Mouse (Mus musculus) lung, embryonic 16.5 days (tissue): ENCODE results near the gene Adamts17. TPM values are rescaled to one million over a fixed set of nuclear protein-coding genes. Genes with fewer than 3 reads are reported as not detected.

Experiments used
- ATAC-seq: fragments of 200-750 bp; cut with Nextera tagmentation; 2 replicates; pipeline ENCODE4 v1.8.0; 2017; ENCODE audit warnings: low read depth, mild to moderate bottlenecking, moderate library complexity
- H3K27ac ChIP-seq: fragments of 300-500 bp; sonication (generic); 2 replicates; pipeline ENCODE4 v1.5.1; 2014; ENCODE audit warnings: mild to moderate bottlenecking, control low read depth, low read length
- H3K27me3 ChIP-seq: fragments of 300-500 bp; sonication (generic); 2 replicates; pipeline ENCODE4 v1.6.1; 2014; ENCODE audit warnings: low read depth, low read length, mixed read lengths; ENCODE audit not compliant: control insufficient read depth, insufficient read depth
- H3K36me3 ChIP-seq: fragments of 300-500 bp; sonication (generic); 2 replicates; pipeline ENCODE4 v1.6.1; 2014; ENCODE audit warnings: low read length; ENCODE audit not compliant: control insufficient read depth, insufficient read depth
- H3K4me1 ChIP-seq: fragments of 300-500 bp; sonication (generic); replicated peaks from 2 replicates; pipeline ENCODE4 v1.6.1; 2014; ENCODE audit warnings: low read length, mixed read lengths; ENCODE audit not compliant: control insufficient read depth, insufficient read depth
- H3K4me2 ChIP-seq: fragments of 300-500 bp; sonication (generic); 2 replicates; pipeline ENCODE4 v1.6.1; 2014; ENCODE audit warnings: low read depth, low read length, control low read depth
- H3K4me3 ChIP-seq: fragments of 300-500 bp; sonication (generic); 2 replicates; pipeline ENCODE4 v1.5.1; 2014; ENCODE audit warnings: mild to moderate bottlenecking, low read length, control low read depth
- H3K9ac ChIP-seq: fragments of 300-500 bp; sonication (generic); 2 replicates; pipeline ENCODE4 v1.6.1; 2014; ENCODE audit warnings: low read length, control low read depth
- H3K9me3 ChIP-seq: fragments of 300-500 bp; sonication (generic); 2 replicates; pipeline ENCODE4 v1.6.1; 2016; ENCODE audit warnings: low read length; ENCODE audit not compliant: control insufficient read depth
- whole genome bisulfite sequencing: fragments of 180-500 bp; shearing (Covaris S2); extraction: QIAGEN DNeasy Blood & Tissue Kit; methylation state at CpG from one replicate; pipeline ENCODE4 v1.1.7; 2014; 5-methylcytosine and 5-hydroxymethylcytosine counted together
- polyA plus RNA-seq: library from polyadenylated mRNA; unstranded; fragments of >200 nt; fragmentation: Nextera tagmentation; extraction: Ambion mirVana; gene quantifications from 2 replicates; pipeline ENCODE4 v1.2.1, GENCODE M21; 2015

Gene Adamts17
- polyA plus RNA-seq, 1 experiment from 2014 or later, result 15.4 TPM

DNA sequence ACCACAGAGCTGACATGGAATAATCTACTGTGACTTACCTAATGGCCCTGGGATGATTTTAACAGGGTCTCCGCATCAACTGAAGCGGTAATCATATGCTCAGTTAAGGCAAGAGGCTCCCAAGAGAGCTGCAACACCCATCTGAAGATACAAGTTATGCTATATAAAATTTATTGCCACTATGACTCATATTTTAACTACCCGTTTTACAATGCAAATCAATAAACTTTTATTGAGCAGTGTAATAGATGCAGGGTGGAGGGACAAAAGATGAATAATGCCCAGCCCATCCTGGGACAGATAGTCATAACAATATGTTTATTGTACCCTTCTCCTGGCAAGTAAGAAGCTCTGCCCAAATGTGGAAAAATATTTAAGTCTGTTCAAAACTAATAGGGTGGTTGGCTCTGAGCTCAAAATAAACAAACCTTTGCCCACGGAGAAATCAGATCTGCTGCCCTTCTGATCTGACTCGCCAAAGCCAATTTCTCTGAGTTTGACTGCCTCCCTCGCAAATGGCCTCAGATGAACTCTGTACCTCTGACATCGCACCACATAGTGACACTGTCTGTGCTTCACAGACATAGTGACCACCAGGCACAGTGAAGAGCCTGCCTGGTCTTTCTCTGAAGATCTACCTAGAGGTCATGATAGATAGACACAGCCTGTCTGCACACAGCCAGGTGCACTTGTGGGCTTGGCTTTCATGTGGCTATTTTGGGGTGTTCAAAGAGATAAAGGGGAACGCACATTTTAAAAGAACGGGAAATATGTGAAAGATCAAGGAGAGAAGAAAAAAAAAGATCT is 329.4 kb downstream of the Adamts17 start:
- Histone ChIP-seq H3K4me1 (no peaks in the 10 kb centered on the region), H3K9ac (no peak overlapping the region), H3K36me3 (no peaks in the 10 kb centered on the region), H3K4me3 (no peak overlapping the region), H3K27me3 (no peaks in the 10 kb centered on the region), H3K9me3 (0 out of 2 replicates have a peak, but pooled peaks cover 2% of the 10 kb centered on the region), H3K27ac (no peak overlapping the region), H3K4me2 (no peak overlapping the region)
- ATAC-seq, result no peak
- WGBS, result 54% methylated on average over 9 of the region's 9 CpGs

DNA sequence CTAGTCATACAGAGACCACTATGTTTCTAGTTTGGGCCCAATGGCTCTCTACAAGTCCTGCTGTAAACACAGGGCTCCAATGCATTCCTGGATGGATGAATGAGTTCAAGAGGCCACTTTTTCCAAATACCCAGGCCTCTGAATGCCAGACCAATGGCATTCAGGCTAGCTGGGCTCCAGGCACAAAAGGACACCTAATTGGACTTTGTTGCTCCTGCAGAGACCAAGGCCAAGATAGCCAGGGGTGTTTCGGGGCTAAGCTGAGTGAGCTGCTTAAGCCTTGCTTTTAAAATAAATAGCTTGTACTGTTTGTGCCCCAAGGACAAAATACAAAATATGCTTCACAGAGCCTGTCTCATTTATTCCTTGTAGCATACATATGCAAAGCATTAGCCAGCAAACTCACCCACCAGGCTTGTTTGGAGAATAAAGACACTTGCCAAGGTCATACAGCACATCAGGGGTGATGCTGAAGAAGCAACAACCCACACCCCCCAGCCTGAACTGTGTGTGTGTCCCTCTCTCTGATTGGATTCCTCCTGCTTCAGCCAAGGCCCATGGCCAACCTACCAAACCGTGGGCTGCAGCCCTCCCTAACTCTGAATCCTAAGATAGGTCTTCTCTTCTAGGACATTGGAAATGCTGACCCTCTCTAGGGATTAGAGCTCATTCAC is 334.1 kb downstream of the Adamts17 start:
- no peak for ATAC-seq
- WGBS, result 72% methylated on average over 2 of the region's 2 CpGs
- no peak overlapping the region for H3K9ac ChIP-seq
- no peak overlapping the region for H3K4me2 ChIP-seq
- no peak overlapping the region for H3K27ac ChIP-seq
- no peaks in the 10 kb centered on the region for H3K27me3 ChIP-seq
- no peaks in the 10 kb centered on the region for H3K4me1 ChIP-seq
- H3K36me3 ChIP-seq, result no peaks in the 10 kb centered on the region
- H3K9me3 ChIP-seq, result no peaks in the 10 kb centered on the region
- no peak overlapping the region for H3K4me3 ChIP-seq

DNA sequence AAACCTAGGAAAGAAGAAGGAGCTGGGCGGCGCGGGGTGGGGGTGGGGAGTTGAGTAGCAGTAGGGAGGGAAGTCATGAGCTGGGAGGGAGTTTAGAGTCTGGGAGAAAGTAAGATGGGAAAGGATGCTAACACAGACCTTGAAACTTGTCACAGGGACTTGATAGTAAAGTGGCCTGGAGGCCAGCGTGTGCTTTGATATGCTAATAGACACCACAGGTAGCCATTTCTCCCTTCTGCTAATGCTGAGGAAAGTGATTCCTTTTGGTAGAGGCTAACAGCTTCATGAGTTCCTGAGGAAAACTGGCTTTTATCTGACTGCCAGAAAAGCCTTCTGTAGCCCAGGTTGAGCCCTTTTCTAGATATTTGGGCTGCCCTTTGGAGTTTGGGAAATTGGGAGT is 344.3 kb downstream of the Adamts17 start:
- no peaks in the 10 kb centered on the region for H3K27me3 ChIP-seq
- ATAC-seq, result no peak
- no peak overlapping the region for H3K4me2 ChIP-seq
- H3K4me1 ChIP-seq, result no peaks in the 10 kb centered on the region
- H3K4me3 ChIP-seq, result no peak overlapping the region
- no peaks in the 10 kb centered on the region for H3K9me3 ChIP-seq
- no peaks in the 10 kb centered on the region for H3K36me3 ChIP-seq
- 26% methylated on average over 4 of the region's 4 CpGs for WGBS
- no peak overlapping the region for H3K27ac ChIP-seq
- no peak overlapping the region for H3K9ac ChIP-seq

DNA sequence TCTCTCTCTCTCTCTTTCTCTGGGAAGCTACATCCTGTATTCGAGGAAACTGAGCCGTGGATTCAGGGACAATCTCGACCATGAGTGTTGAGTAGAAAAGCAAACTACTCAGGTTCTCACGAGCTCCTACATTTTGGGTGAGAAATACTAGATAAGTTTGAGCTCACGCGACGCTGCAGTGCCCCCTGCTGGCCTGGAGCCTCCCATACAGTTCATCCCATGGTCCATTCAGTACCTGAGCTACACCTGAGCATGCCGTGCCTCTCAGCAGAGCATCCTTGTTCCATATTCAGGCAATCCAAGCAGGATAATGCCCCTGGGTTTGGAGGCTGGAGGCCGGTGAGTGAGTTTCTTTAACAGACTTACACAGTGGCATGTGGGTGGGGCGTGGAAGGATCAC is 359.9 kb downstream of the Adamts17 start:
- ATAC-seq, result peak; percentile 43; the same call in 1 of the 2 replicates
- Histone ChIP-seq H3K27me3 (no peaks in the 10 kb centered on the region), H3K9me3 (no peaks in the 10 kb centered on the region), H3K9ac (no peak overlapping the region), H3K4me3 (no peak overlapping the region), H3K27ac (no peak overlapping the region), H3K36me3 (no peaks in the 10 kb centered on the region), H3K4me1 (no peaks in the 10 kb centered on the region), H3K4me2 (no peak overlapping the region; the same call in 1 of the 2 replicates)
- WGBS, result 11% methylated on average over 10 of the region's 10 CpGs

Other genes starting within 250 kb of the Adamts17 start
- 14.7 and 15.8 TPM in 2 replicates for gene Asb7, start 150.1 kb upstream of the Adamts17 start, polyA plus RNA-seq
- 15.4 and 20.9 TPM in 2 replicates for gene Lins1, start 149.8 kb upstream of the Adamts17 start, polyA plus RNA-seq
- 5.4 and 6.0 TPM in 2 replicates for gene Cers3, start 96.2 kb upstream of the Adamts17 start, polyA plus RNA-seq